Mouse (Mus musculus): ENCODE results near the gene Oxsr1. TPM values are rescaled to one million over a fixed set of nuclear protein-coding genes. Genes with fewer than 3 reads are reported as not detected.
"Not testable (repeated sequence)": the region's sequence is repeated elsewhere in the genome, so short reads cannot be mapped to it uniquely, and the experiment has no call there.

The Oxsr1 gene
- 16.1 and 16.3 TPM in 2 replicates for polyA plus RNA-seq (2014; fragmentation: Nextera tagmentation; extraction: Ambion mirVana)

DNA sequence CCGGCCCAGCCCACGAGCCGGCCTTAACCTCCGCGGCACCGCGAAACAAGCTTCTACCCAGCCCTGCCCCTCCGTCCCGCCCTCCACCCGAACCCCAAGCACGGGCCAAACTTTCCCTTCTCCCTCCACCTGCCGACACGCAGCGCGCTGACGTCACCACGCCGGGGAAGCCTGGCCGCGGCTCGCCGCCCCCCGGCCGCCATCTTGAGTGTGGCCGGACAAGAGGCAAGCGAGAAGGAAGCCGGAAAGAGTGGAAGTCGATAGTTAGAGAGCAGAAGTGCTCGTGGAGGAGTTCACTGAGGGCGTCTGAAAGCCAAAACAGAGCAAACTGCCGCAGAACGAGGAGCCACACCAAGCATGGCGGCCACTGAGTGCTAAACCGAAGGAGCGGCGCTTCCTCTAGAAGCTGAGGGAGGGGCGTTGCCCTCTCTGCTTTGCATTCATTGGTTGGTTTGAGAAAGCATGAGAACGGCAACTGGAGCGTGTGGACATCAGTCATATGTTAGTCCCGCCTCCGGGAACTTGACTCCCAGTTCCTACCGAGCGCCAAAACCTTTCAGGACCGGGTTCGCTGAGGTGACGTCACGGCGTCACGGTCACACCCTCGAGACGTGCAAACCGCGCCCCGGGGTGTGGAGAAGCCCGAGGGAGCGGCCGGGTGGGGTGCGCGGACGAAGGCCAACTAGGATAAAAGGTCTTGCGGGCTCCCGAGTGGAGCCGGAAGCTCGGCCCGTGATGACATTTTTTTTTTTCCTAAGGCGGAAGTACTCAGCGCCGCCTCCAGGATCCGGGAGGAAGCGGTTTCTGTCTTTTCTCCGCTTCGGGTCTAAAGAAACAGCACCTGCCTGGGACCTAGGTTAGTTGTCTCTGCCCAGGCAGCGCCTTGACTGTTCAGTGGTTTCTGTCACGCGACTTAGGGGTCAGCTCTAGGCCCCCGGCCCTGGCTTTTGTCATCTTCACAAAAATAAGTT lies at the start of gene Oxsr1:
TSS of gene Oxsr1 (minus strand) at position 139 of the 971 bp plus-strand sequence.
- peak within 1 kb of the TSS; percentile 96 for H3K4me2 ChIP-seq (replicated peaks)
- peak within 1 kb of the TSS; percentile 80 for H3K4me3 ChIP-seq (replicated peaks; ENCODE audit: low read length)
- peaks cover 30% of the 10 kb centered on the region for H3K4me1 ChIP-seq (replicated peaks; ENCODE audit: control insufficient read depth, insufficient read depth, low read length)
- peak within 1 kb of the TSS; percentile 94 for H3K27ac ChIP-seq
- WGBS = under 1% methylated on average over 72 of the region's 76 CpGs
- H3K36me3 ChIP-seq (replicated peaks; ENCODE audit: control insufficient read depth, insufficient read depth) = no peaks in the 10 kb centered on the region
- peak; percentile 98 for DNase-seq (ENCODE audit: low spot score)
- H3K27me3 ChIP-seq (ENCODE audit: control insufficient read depth, insufficient read depth, low read length) = no peaks in the 10 kb centered on the region
- H3K9ac ChIP-seq = peak within 1 kb of the TSS; percentile 72
- peak; percentile 98 for ATAC-seq (ENCODE audit: low FRiP score)
- H3K9me3 ChIP-seq (ENCODE audit: control insufficient read depth, low read length) = no peaks in the 10 kb centered on the region

DNA sequence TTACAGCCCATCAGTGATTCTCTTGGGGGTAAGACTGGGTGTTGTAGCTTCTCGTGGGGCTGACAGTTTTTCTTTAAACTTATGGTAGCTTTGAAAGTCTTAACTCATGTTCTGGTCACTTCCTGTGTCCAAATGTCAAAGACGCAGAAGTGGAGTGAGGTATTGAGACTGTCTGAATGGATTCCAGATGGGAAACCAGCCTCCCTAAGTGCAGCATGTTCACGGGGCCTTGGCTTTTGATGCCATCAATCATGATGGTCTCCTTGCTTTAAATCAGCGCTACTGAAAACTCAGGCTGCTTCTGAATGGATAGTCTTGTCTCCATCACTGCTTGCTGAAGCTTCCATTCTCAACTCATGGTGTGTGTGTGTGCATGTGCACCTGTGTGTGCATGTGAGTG lies 49.0 kb upstream of the Oxsr1 start:
- Histone ChIP-seq H3K9me3 (ENCODE audit: control insufficient read depth, low read length) (no peaks in the 10 kb centered on the region), H3K27ac (no peak overlapping the region), H3K4me1 (replicated peaks; ENCODE audit: control insufficient read depth, insufficient read depth, low read length) (no peaks in the 10 kb centered on the region), H3K9ac (no peak overlapping the region), H3K4me3 (replicated peaks; ENCODE audit: low read length) (no peak overlapping the region), H3K36me3 (replicated peaks; ENCODE audit: control insufficient read depth, insufficient read depth) (no peaks in the 10 kb centered on the region), H3K4me2 (replicated peaks) (no peak overlapping the region), H3K27me3 (ENCODE audit: control insufficient read depth, insufficient read depth, low read length) (no peaks in the 10 kb centered on the region)
- ATAC-seq (ENCODE audit: low FRiP score) = no peak
- DNase-seq (ENCODE audit: low spot score) = no peak
- 80% methylated on average over 4 of the region's 4 CpGs for WGBS

DNA sequence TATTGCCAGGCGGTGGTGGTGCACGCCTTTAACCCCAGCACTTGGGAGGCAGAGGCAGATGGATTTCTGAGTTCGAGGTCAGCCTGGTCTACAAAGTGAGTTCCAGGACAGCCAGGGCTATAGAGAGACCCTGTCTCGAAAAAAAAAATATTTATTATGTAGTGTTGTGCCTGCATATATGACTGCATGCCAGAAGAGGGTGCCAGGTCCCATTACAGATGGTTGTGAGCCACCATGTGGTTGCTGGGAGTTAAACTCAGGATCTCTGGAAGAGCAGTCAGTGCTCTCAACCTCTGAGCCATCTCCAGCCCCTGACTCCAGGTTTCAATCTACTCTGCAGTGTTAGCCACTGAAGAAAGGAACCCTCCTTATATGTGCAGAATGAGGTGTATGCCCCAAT lies 48.5 kb upstream of the Oxsr1 start:
- H3K4me2 ChIP-seq (replicated peaks); H3K9ac ChIP-seq; H3K4me1 ChIP-seq (replicated peaks; ENCODE audit: control insufficient read depth, insufficient read depth, low read length); H3K27ac ChIP-seq; H3K9me3 ChIP-seq (ENCODE audit: control insufficient read depth, low read length); H3K27me3 ChIP-seq (ENCODE audit: control insufficient read depth, insufficient read depth, low read length); ATAC-seq (ENCODE audit: low FRiP score); H3K4me3 ChIP-seq (replicated peaks; ENCODE audit: low read length); H3K36me3 ChIP-seq (replicated peaks; ENCODE audit: control insufficient read depth, insufficient read depth); DNase-seq (ENCODE audit: low spot score): not testable (repeated sequence)
- WGBS = 91% methylated on average over 4 of the region's 4 CpGs

DNA sequence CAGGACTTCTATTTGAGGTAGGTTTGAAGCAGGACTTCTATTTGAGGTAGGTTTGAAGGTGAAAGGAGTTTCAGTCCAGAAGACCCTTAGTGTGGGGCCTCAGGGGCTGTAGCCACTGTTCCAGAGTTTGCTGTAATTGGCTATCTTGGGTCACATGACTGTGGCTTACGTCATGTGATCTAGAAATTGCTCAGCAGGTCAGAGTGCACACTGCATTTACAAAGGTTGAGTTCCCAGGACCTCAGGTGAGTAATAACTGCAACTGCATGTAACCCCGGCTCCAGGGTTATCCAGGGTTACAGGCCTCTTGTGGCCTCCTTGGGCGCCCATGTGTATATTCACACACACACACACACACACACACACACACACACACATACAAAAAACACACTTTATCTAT lies 46.1 kb upstream of the Oxsr1 start:
- ATAC-seq (ENCODE audit: low FRiP score) = no peak
- Histone ChIP-seq H3K9me3 (ENCODE audit: control insufficient read depth, low read length) (no peaks in the 10 kb centered on the region), H3K9ac (no peak overlapping the region), H3K27ac (no peak overlapping the region), H3K4me3 (replicated peaks; ENCODE audit: low read length) (no peak overlapping the region), H3K27me3 (ENCODE audit: control insufficient read depth, insufficient read depth, low read length) (no peaks in the 10 kb centered on the region), H3K4me1 (replicated peaks; ENCODE audit: control insufficient read depth, insufficient read depth, low read length) (no peaks in the 10 kb centered on the region), H3K4me2 (replicated peaks) (no peak overlapping the region), H3K36me3 (replicated peaks; ENCODE audit: control insufficient read depth, insufficient read depth) (no peaks in the 10 kb centered on the region)
- DNase-seq (ENCODE audit: low spot score) = no peak
- 91% methylated on average over 3 of the region's 3 CpGs for WGBS

DNA sequence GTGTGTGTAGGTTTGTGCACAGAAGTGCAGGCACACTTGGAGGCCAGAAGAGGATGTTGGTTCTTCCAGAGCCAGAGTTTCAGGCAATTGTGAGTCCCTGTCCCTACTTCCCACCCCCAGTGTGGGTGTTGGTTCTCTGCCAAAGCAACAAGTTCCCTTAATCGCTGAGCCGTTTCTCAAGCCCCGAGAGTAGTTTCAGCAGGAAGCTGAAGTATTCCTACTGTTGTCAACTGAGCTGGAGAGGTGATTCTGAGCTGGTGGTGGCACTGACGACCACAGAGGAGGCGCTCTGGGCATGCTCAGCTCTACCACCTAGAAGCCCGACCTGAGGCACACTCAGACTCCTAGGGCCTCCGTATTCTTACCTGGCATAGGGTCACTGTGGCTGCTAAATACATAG lies 43.1 kb upstream of the Oxsr1 start, which contains the start of gene Slc22a14:
TSS of gene Slc22a14 (minus strand) at position 270 of the 400 bp plus-strand sequence.
- H3K9me3 ChIP-seq (ENCODE audit: control insufficient read depth, low read length) = no peaks in the 10 kb centered on the region
- no peak within 1 kb of the TSS for H3K4me2 ChIP-seq (replicated peaks)
- H3K9ac ChIP-seq = no peak within 1 kb of the TSS
- 78% methylated on average over 7 of the region's 7 CpGs for WGBS
- no peak within 1 kb of the TSS for H3K27ac ChIP-seq
- H3K27me3 ChIP-seq (ENCODE audit: control insufficient read depth, insufficient read depth, low read length) = no peaks in the 10 kb centered on the region
- DNase-seq (ENCODE audit: low spot score) = no peak
- H3K36me3 ChIP-seq (replicated peaks; ENCODE audit: control insufficient read depth, insufficient read depth) = no peaks in the 10 kb centered on the region; the same call in 1 of the 2 replicates
- H3K4me1 ChIP-seq (replicated peaks; ENCODE audit: control insufficient read depth, insufficient read depth, low read length) = no peaks in the 10 kb centered on the region
- ATAC-seq (ENCODE audit: low FRiP score) = no peak
- no peak within 1 kb of the TSS for H3K4me3 ChIP-seq (replicated peaks; ENCODE audit: low read length)

DNA sequence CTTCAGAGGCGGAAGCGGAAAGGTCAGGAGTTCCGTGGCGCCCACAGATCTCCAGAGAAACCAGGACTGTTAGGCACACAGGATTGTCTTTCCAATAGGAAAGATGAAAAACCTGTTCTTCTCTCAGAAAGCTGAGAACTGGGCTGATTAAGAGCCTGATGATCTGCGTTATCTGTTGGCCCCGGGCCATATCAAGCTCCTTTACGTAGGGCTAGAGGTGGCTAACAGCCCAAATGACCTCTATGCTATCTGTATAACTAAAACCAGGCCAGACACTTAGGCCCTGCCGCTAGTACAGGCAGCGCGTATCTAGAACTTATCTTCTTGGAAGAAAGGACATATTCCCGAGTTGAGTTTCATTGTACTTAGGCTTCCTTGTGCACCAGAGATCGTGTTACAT lies 41.0 kb upstream of the Oxsr1 start:
- no peak for DNase-seq (ENCODE audit: low spot score)
- Histone ChIP-seq H3K4me1 (replicated peaks; ENCODE audit: control insufficient read depth, insufficient read depth, low read length) (no peaks in the 10 kb centered on the region), H3K4me2 (replicated peaks) (no peak overlapping the region), H3K9me3 (ENCODE audit: control insufficient read depth, low read length) (no peaks in the 10 kb centered on the region), H3K9ac (no peak overlapping the region), H3K27ac (no peak overlapping the region), H3K4me3 (replicated peaks; ENCODE audit: low read length) (no peak overlapping the region), H3K36me3 (replicated peaks; ENCODE audit: control insufficient read depth, insufficient read depth) (no peaks in the 10 kb centered on the region; the same call in 1 of the 2 replicates), H3K27me3 (ENCODE audit: control insufficient read depth, insufficient read depth, low read length) (0 out of 2 replicates have a peak, but pooled peaks cover 2% of the 10 kb centered on the region)
- WGBS = 91% methylated on average over 12 of the region's 12 CpGs
- no peak for ATAC-seq (ENCODE audit: low FRiP score)

DNA sequence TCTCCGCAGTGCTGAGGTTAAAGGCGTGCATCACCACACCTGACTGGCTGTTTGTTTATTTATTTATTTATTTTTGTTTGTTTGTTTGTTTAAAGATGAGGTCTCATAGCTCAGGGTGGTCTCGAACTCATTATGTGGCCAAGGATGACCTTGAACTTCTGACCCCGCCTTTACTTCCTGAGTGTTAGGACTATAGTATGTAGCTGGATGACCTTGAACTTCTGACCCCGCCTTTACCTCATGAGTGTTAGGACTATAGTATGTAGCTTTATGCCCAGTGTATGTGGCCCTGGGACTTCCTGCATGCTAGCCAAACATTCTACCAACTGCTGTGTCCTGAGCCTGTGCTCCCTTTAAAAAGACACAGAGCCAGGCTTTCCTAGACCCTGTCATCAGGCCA lies 39.2 kb upstream of the Oxsr1 start:
- Histone ChIP-seq H3K4me2 (replicated peaks) (no peak overlapping the region), H3K36me3 (replicated peaks; ENCODE audit: control insufficient read depth, insufficient read depth) (no peaks in the 10 kb centered on the region; the same call in 1 of the 2 replicates), H3K9me3 (ENCODE audit: control insufficient read depth, low read length) (no peaks in the 10 kb centered on the region), H3K4me3 (replicated peaks; ENCODE audit: low read length) (no peak overlapping the region), H3K27ac (no peak overlapping the region), H3K9ac (no peak overlapping the region), H3K4me1 (replicated peaks; ENCODE audit: control insufficient read depth, insufficient read depth, low read length) (no peaks in the 10 kb centered on the region), H3K27me3 (ENCODE audit: control insufficient read depth, insufficient read depth, low read length) (0 out of 2 replicates have a peak, but pooled peaks cover 3% of the 10 kb centered on the region)
- WGBS = 97% methylated on average over 5 of the region's 5 CpGs
- DNase-seq (ENCODE audit: low spot score) (no peak), ATAC-seq (ENCODE audit: low FRiP score) (no peak)

DNA sequence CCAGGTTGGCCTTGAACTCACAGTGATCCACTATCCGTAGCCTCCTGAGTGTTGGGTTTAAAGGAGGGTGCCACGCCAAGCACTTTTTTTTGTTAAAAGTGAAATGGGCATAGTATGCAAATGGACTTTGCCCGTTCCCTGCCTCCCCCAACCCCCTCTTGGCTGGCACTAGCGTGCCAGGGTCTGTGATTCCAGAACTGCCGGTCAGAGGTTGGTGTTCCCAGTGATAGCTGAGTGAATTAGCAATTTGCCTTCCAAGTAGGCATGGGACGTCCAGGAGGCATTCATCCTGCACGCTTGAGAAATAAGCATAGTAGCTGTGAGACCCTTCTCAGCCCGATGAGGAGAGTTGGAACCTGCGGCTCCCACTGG lies 35.8 kb upstream of the Oxsr1 start:
- DNase-seq (ENCODE audit: low spot score) (no peak), ATAC-seq (ENCODE audit: low FRiP score) (no peak)
- no peaks in the 10 kb centered on the region; the same call in 1 of the 2 replicates for H3K36me3 ChIP-seq (replicated peaks; ENCODE audit: control insufficient read depth, insufficient read depth)
- WGBS = 44% methylated on average over 9 of the region's 9 CpGs
- H3K4me2 ChIP-seq (replicated peaks) = peak overlapping the region; percentile 90
- H3K27me3 ChIP-seq (ENCODE audit: control insufficient read depth, insufficient read depth, low read length) = 0 out of 2 replicates have a peak, but pooled peaks cover 3% of the 10 kb centered on the region
- H3K9me3 ChIP-seq (ENCODE audit: control insufficient read depth, low read length) = no peaks in the 10 kb centered on the region
- H3K4me3 ChIP-seq (replicated peaks; ENCODE audit: low read length) = peak overlapping the region; percentile 62
- peak overlapping the region; percentile 68 for H3K9ac ChIP-seq
- H3K27ac ChIP-seq = no peak overlapping the region
- H3K4me1 ChIP-seq (replicated peaks; ENCODE audit: control insufficient read depth, insufficient read depth, low read length) = no peaks in the 10 kb centered on the region

DNA sequence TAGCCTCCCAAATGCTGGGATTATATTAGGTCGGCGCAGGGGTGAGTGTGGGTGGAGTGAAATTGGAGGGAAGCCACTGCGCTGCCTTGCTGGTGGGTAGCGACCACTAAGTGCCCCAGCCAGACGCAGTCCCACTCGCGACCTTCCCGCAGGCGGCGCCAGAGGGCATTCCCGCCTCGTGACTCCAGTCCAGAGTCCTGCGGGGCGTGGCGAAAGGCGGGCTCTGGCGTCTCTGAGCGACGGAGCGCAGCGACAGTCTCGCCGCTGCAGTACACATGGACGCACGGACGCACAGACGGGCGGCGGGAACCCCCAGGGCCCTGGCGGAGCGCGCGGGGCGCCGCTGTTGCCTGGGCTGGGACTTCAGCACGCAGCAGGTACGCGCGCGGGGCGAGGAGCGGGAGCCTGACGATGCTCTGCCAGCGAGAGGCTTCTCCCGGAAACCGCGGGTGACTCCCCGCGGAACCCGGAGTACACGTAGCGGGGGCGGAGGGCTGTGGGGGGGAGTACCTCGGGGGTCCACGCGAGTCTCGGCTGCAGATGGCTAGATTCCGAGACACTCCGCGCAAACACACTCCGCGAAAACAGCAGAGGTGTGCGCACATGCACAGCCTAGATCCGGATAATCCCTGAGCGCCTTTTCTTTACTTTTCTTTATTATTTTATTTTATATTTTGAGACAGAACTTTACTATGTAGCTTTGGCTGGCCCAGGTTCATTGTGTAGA lies 35.3 kb upstream of the Oxsr1 start, which contains the start of gene Xylb:
TSS of gene Xylb (plus strand) at position 51 of the 727 bp plus-strand sequence.
- H3K27ac ChIP-seq = no peak within 1 kb of the TSS
- H3K4me3 ChIP-seq (replicated peaks; ENCODE audit: low read length) = peak within 1 kb of the TSS; percentile 62
- peak; percentile 85 for DNase-seq (ENCODE audit: low spot score)
- no peaks in the 10 kb centered on the region for H3K4me1 ChIP-seq (replicated peaks; ENCODE audit: control insufficient read depth, insufficient read depth, low read length)
- peak within 1 kb of the TSS; percentile 68 for H3K9ac ChIP-seq
- ATAC-seq (ENCODE audit: low FRiP score) = peak; percentile 89
- WGBS = 5% methylated on average over 49 of the region's 65 CpGs
- H3K4me2 ChIP-seq (replicated peaks) = peak within 1 kb of the TSS; percentile 90
- 0 out of 2 replicates have a peak, but pooled peaks cover 3% of the 10 kb centered on the region for H3K27me3 ChIP-seq (ENCODE audit: control insufficient read depth, insufficient read depth, low read length)
- no peaks in the 10 kb centered on the region for H3K36me3 ChIP-seq (replicated peaks; ENCODE audit: control insufficient read depth, insufficient read depth)
- H3K9me3 ChIP-seq (ENCODE audit: control insufficient read depth, low read length) = no peaks in the 10 kb centered on the region
